Mouse (Mus musculus) CH12.LX (cell line): ENCODE measurements around the gene Rpap1. TPM values are rescaled to one million over a fixed set of nuclear protein-coding genes. Genes with fewer than 3 reads are reported as not detected.

Experiments
- DNase-seq: peaks from one replicate; pipeline ENCODE4 v3.0.0-alpha.2; 2013; ENCODE audit errors: extremely low read depth
- H3K27ac ChIP-seq: 2 replicates; pipeline ENCODE4 v1.5.1; 2012; ENCODE audit warnings: low read depth, mild to moderate bottlenecking, control low read depth, moderate library complexity; ENCODE audit not compliant: insufficient read depth
- H3K27me3 ChIP-seq: replicated peaks from 2 replicates; pipeline ENCODE3; 2012; ENCODE audit warnings: inconsistent platforms
- H3K36me3 ChIP-seq, 2 experiments: replicated peaks in 1 of 2; 2 replicates each; pipeline versions ENCODE3 to v1.6.1; 2012; ENCODE audit warnings: inconsistent platforms in 1 of 2, low read length in 1 of 2, mild to moderate bottlenecking in 1 of 2, mixed read lengths in 1 of 2, moderate library complexity in 1 of 2; ENCODE audit not compliant: control insufficient read depth in 1 of 2, insufficient read depth in 1 of 2
- H3K4me1 ChIP-seq, 2 experiments: 2 replicates each; pipeline ENCODE4 v1.6.1; 2012; ENCODE audit warnings: inconsistent platforms in 1 of 2, moderate library complexity in 1 of 2; ENCODE audit not compliant: insufficient read depth in 2 of 2, control insufficient read depth in 1 of 2
- H3K4me2 ChIP-seq: 2 replicates; pipeline ENCODE4 v1.6.1; 2012; ENCODE audit warnings: low read depth, mild to moderate bottlenecking, control low read depth; ENCODE audit not compliant: poor library complexity, insufficient read depth, severe bottlenecking
- H3K4me3 ChIP-seq, 3 experiments: fragments of 150-350 bp in 1 of 3; sonication (generic) in 1 of 3; replicated peaks in 1 of 3; 2 replicates each; pipeline versions ENCODE3 to v1.5.1; 2011 to 2012; ENCODE audit warnings: low read depth in 2 of 3, low read length in 2 of 3, mild to moderate bottlenecking in 2 of 3, moderate library complexity in 2 of 3, control low read depth in 1 of 3, improper control_type of control experiment in 1 of 3, inconsistent platforms in 1 of 3, mixed read lengths in 1 of 3; ENCODE audit not compliant: poor library complexity in 1 of 3
- H3K79me2 ChIP-seq: replicated peaks from 2 replicates; pipeline ENCODE4 v1.6.1; 2012; ENCODE audit warnings: mild to moderate bottlenecking, moderate library complexity; ENCODE audit not compliant: control insufficient read depth, poor library complexity, insufficient read depth, severe bottlenecking; ENCODE audit errors: extremely low read depth
- H3K9ac ChIP-seq: 2 replicates; pipeline ENCODE4 v1.6.1; 2012; ENCODE audit warnings: low read depth, mild to moderate bottlenecking, control low read depth, moderate library complexity; ENCODE audit not compliant: insufficient read depth
- H3K9me3 ChIP-seq: replicated peaks from 2 replicates; pipeline ENCODE3; 2012; ENCODE audit warnings: low read length, inconsistent platforms, mixed read lengths
- CHD2 ChIP-seq: IDR thresholded peaks from 2 replicates; pipeline ENCODE4 v1.6.1; 2011; ENCODE audit warnings: low read length, improper control_type of control experiment
- E2F4 ChIP-seq: IDR thresholded peaks from 2 replicates; pipeline ENCODE4 v1.6.1; 2011; ENCODE audit warnings: low read depth, low read length, improper control_type of control experiment; ENCODE audit not compliant: insufficient replicate concordance
- ELF1 ChIP-seq: IDR thresholded peaks from 2 replicates; pipeline ENCODE4 v1.6.1; 2014; ENCODE audit warnings: low read depth, mild to moderate bottlenecking, inconsistent platforms, low read length, improper control_type of control experiment
- EP300 ChIP-seq: IDR thresholded peaks from 2 replicates; pipeline ENCODE4 v1.6.1; 2011; ENCODE audit warnings: low read length, improper control_type of control experiment
- ETS1 ChIP-seq: conservative IDR thresholded peaks from 2 replicates; pipeline ENCODE4 v1.6.1; 2012; ENCODE audit warnings: low read depth, mild to moderate bottlenecking, inconsistent platforms, low read length, improper control_type of control experiment, moderate library complexity
- IRF4 ChIP-seq: IDR thresholded peaks from 2 replicates; pipeline ENCODE4 v1.6.1; 2014; ENCODE audit warnings: low read depth, mild to moderate bottlenecking, inconsistent platforms, low read length, improper control_type of control experiment
- JUND ChIP-seq: conservative IDR thresholded peaks from 2 replicates; pipeline ENCODE4 v1.6.1; 2011; ENCODE audit warnings: low read depth, low read length, improper control_type of control experiment
- KAT2A ChIP-seq: IDR thresholded peaks from 2 replicates; pipeline ENCODE4 v1.6.1; 2012; ENCODE audit warnings: low read length, improper control_type of control experiment, inconsistent platforms; ENCODE audit not compliant: insufficient replicate concordance
- MAFK ChIP-seq: IDR thresholded peaks from 2 replicates; pipeline ENCODE4 v1.6.1; 2011; ENCODE audit warnings: low read length, improper control_type of control experiment; ENCODE audit not compliant: insufficient replicate concordance
- MAX ChIP-seq: IDR thresholded peaks from 2 replicates; pipeline ENCODE4 v1.6.1; 2011; ENCODE audit warnings: low read length, improper control_type of control experiment
- MAZ ChIP-seq: IDR thresholded peaks from 2 replicates; pipeline ENCODE4 v1.6.1; 2012; ENCODE audit warnings: low read depth, mild to moderate bottlenecking, inconsistent platforms, low read length, improper control_type of control experiment, moderate library complexity
- MXI1 ChIP-seq: IDR thresholded peaks from 2 replicates; pipeline ENCODE4 v1.6.1; 2011; ENCODE audit warnings: mild to moderate bottlenecking, low read depth, low read length, improper control_type of control experiment
- PAX5 ChIP-seq: IDR thresholded peaks from 2 replicates; pipeline ENCODE4 v1.6.1; 2012; ENCODE audit warnings: low read length, inconsistent platforms, mixed read lengths
- POLR2A ChIP-seq: IDR thresholded peaks from 2 replicates; pipeline ENCODE4 v1.6.1; 2011; ENCODE audit warnings: low read depth, mild to moderate bottlenecking, improper control_type of control experiment, low read length
- RAD21 ChIP-seq: IDR thresholded peaks from 2 replicates; pipeline ENCODE4 v1.6.1; 2011; ENCODE audit warnings: low read depth, mild to moderate bottlenecking, low read length, improper control_type of control experiment, moderate library complexity
- RCOR1 ChIP-seq: conservative IDR thresholded peaks from 2 replicates; pipeline ENCODE4 v1.6.1; 2012; ENCODE audit warnings: low read depth, mild to moderate bottlenecking, inconsistent platforms, low read length, improper control_type of control experiment
- TCF12 ChIP-seq: IDR thresholded peaks from 2 replicates; pipeline ENCODE4 v1.6.1; 2014; ENCODE audit warnings: low read depth, mild to moderate bottlenecking, inconsistent platforms, low read length, improper control_type of control experiment
- UBTF ChIP-seq: IDR thresholded peaks from 2 replicates; pipeline ENCODE4 v1.6.1; 2012; ENCODE audit warnings: low read depth, mild to moderate bottlenecking, inconsistent platforms, low read length, improper control_type of control experiment, moderate library complexity
- USF1 ChIP-seq: IDR thresholded peaks from 2 replicates; pipeline ENCODE4 v1.6.1; 2014; ENCODE audit warnings: low read depth, mild to moderate bottlenecking, inconsistent platforms, low read length, improper control_type of control experiment
- dilution Hi-C: fragments of 300-500 bp; cut with MboI; formaldehyde crosslinking; loops from 2 replicates; pipeline ENCODE4 v1.14.3; 2020; ENCODE audit warnings: low sequenced_read_pairs; ENCODE audit not compliant: extremely low pct_unique_long_range_greater_than_20kb, extremely low pct_ligation_motif_present
- in situ Hi-C: fragments of 300-500 bp; cut with MboI; formaldehyde crosslinking; loops from 3 replicates; pipeline ENCODE4 v1.14.3; 2019; ENCODE audit warnings: low sequenced_read_pairs, low pct_ligation_motif_present, low pct_unique_long_range_greater_than_20kb, mixed read lengths
- polyA plus RNA-seq: library from polyadenylated mRNA; unstranded; fragments of >175 nt; gene quantifications from 2 replicates; pipeline ENCODE4 v1.2.1, GENCODE M21; 2012; ENCODE audit warnings: low read depth; ENCODE audit not compliant: insufficient read length
- total RNA-seq, 2 experiments: library from RNA; depleted of rRNA; stranded (reverse); fragments of 300-350 nt in 1 of 2; fragments of >200 nt in 1 of 2; gene quantifications; 2 replicates each; pipeline ENCODE4 v1.2.3; 2012 to 2014

Rpap1 gene
- total and polyA plus RNA-seq, 3 experiments, result 8.5 to 34.7 (median 31.8) TPM

- Histone ChIP-seq H3K4me2 (peak overlapping the region; percentile 79), H3K9me3 (no peaks in the 10 kb centered on the region), H3K27me3 (peaks cover 10% of the 10 kb centered on the region), H3K79me2 (no peaks in the 10 kb centered on the region), H3K36me3 (peaks cover 0 to 8% of the 10 kb centered on the region in 2 experiments), H3K4me1 (peaks cover 0 to 5% of the 10 kb centered on the region in 2 experiments; a peak in 2 of 4 replicates), H3K4me3 (peak overlapping the region in 2 of 3 experiments; percentile 10 to 67), H3K9ac (peak overlapping the region; percentile 46; the same call in 1 of the 2 replicates), H3K27ac (no peak overlapping the region)
- no peak for DNase-seq
- no peak for TF ChIP-seq PAX5
- TF ChIP-seq EP300, result no peak
- TF ChIP-seq RAD21, result no peak
- no peak for TF ChIP-seq MAFK
- TF ChIP-seq RCOR1, result no peak
- no peak for TF ChIP-seq POLR2A
- no peak for TF ChIP-seq TCF12
- no peak for TF ChIP-seq KAT2A
- TF ChIP-seq MAX, result no peak
- TF ChIP-seq IRF4, result no peak
- TF ChIP-seq CHD2, result no peak
- no peak for TF ChIP-seq USF1
- TF ChIP-seq UBTF, result no peak
- no peak for TF ChIP-seq JUND
- no peak for TF ChIP-seq E2F4
- in situ Hi-C loops (no loop called here), dilution Hi-C loops (no loop called here)
Observed at GRCm38 (mm10) chr2:119757601-119758100, 29.7 kb downstream of the Rpap1 start.

- dilution Hi-C loops, result no loop called here
Observed at GRCm38 (mm10) chr2:119749260-119749659, 38.1 kb downstream of the Rpap1 start.

More at GRCm38 (mm10) chr2:119749260-119749659, 38.1 kb downstream of the Rpap1 start:
- TF ChIP-seq MXI1, result no peak
- no peak for TF ChIP-seq KAT2A
- no peak for TF ChIP-seq MAZ
- no peak for TF ChIP-seq PAX5
- TF ChIP-seq ELF1, result no peak
- no peak for TF ChIP-seq ETS1
- no peak for TF ChIP-seq E2F4
- no peak for TF ChIP-seq USF1
- H3K4me3 ChIP-seq, result no peak overlapping the region
- no peak for DNase-seq
- peaks cover 13% of the 10 kb centered on the region for H3K27me3 ChIP-seq
- no peak overlapping the region for H3K9ac ChIP-seq
- H3K36me3 ChIP-seq, result no peaks in the 10 kb centered on the region
- no peak overlapping the region for H3K27ac ChIP-seq
- H3K9me3 ChIP-seq, result no peaks in the 10 kb centered on the region
- H3K4me1 ChIP-seq, result no peaks in the 10 kb centered on the region; a peak in 1 of 4 replicates
- no peak overlapping the region for H3K4me2 ChIP-seq
- no peaks in the 10 kb centered on the region for H3K79me2 ChIP-seq
- in situ Hi-C loops, result no loop called here
